Mouse (Mus musculus) small intestine, adult 2 months (tissue): Measurements from ENCODE around the gene Zbed4.
"Not testable (repeated sequence)": the region's sequence is repeated elsewhere in the genome, so short reads cannot be mapped to it uniquely, and the experiment has no call there.

Experiments used
- CTCF ChIP-seq: fragments of 200-500 bp; IDR thresholded peaks from 2 replicates; pipeline ENCODE4 v1.5.1; 2012; ENCODE audit warnings: low read depth, mild to moderate bottlenecking, control low read depth, inconsistent platforms, low read length, moderate library complexity, mixed read lengths; ENCODE audit not compliant: insufficient replicate concordance, insufficient read length; ENCODE audit errors: extremely low read depth
- POLR2A ChIP-seq: fragments of 200-500 bp; IDR thresholded peaks from 2 replicates; pipeline ENCODE4 v1.6.1; 2012; ENCODE audit warnings: low read depth, mild to moderate bottlenecking, control low read depth, inconsistent platforms, low read length, moderate library complexity

GRCm38 (mm10) chr15:88794729-88795128 is 43.3 kb downstream of the Zbed4 start:
- TF ChIP-seq CTCF, POLR2A: not testable (repeated sequence)
